Mouse (Mus musculus): ENCODE measurements around the gene Mllt3.
A peak's percentile ranks its signal among the peaks of the same experiment; 100 is the strongest.
"Not testable (repeated sequence)": the region's sequence is repeated elsewhere in the genome, so short reads cannot be mapped to it uniquely, and the experiment has no call there.

The Mllt3 gene

GRCm38 (mm10) chr4:88011870-88012572 is 21.1 kb downstream of the Mllt3 start:
- DNase-seq: no peak

GRCm38 (mm10) chr4:88010441-88010840 is 22.7 kb downstream of the Mllt3 start:
- DNase-seq: no peak

GRCm38 (mm10) chr4:88005801-88006200 is 27.4 kb downstream of the Mllt3 start:
- DNase-seq: no peak

- DNase-seq: no peak
Observed at GRCm38 (mm10) chr4:88003159-88003948, 29.8 kb downstream of the Mllt3 start.

GRCm38 (mm10) chr4:87991710-87992109 is 41.5 kb downstream of the Mllt3 start:
- DNase-seq: no peak

GRCm38 (mm10) chr4:87990940-87991339 is 42.2 kb downstream of the Mllt3 start:
- DNase-seq: no peak

- DNase-seq: no peak
Observed at GRCm38 (mm10) chr4:87985281-87985680, 47.9 kb downstream of the Mllt3 start.

GRCm38 (mm10) chr4:87984589-87984988 is 48.6 kb downstream of the Mllt3 start:
- DNase-seq: no peak

GRCm38 (mm10) chr4:87984091-87984490 is 49.1 kb downstream of the Mllt3 start:
- no peak for DNase-seq

- DNase-seq: no peak
Observed at GRCm38 (mm10) chr4:87982578-87982977, 50.6 kb downstream of the Mllt3 start.

GRCm38 (mm10) chr4:87977820-87978448 is 55.2 kb downstream of the Mllt3 start:
- no peak for DNase-seq

- DNase-seq: no peak
Observed at GRCm38 (mm10) chr4:87965836-87966235, 67.3 kb downstream of the Mllt3 start.

- DNase-seq: not testable (repeated sequence)
Observed at GRCm38 (mm10) chr4:87964890-87965289, 68.3 kb downstream of the Mllt3 start.

GRCm38 (mm10) chr4:87963773-87964076 is 69.4 kb downstream of the Mllt3 start:
- DNase-seq: no peak

GRCm38 (mm10) chr4:87963055-87963772 is 70.0 kb downstream of the Mllt3 start:
- no peak for DNase-seq

GRCm38 (mm10) chr4:87961872-87962271 is 71.3 kb downstream of the Mllt3 start:
- DNase-seq: no peak

- no peak for DNase-seq
Observed at GRCm38 (mm10) chr4:87957852-87958251, 75.3 kb downstream of the Mllt3 start.

GRCm38 (mm10) chr4:87957198-87957597 is 76.0 kb downstream of the Mllt3 start:
- DNase-seq: no peak

- no peak for DNase-seq
Observed at GRCm38 (mm10) chr4:87955132-87955531, 78.0 kb downstream of the Mllt3 start.

- peak; percentile 32 for DNase-seq
Observed at GRCm38 (mm10) chr4:87954421-87955083, 78.6 kb downstream of the Mllt3 start.

- DNase-seq: no peak
Observed at GRCm38 (mm10) chr4:87953736-87954135, 79.4 kb downstream of the Mllt3 start.

- no peak for DNase-seq
Observed at GRCm38 (mm10) chr4:87953268-87953667, 79.9 kb downstream of the Mllt3 start.

GRCm38 (mm10) chr4:87949451-87949850 is 83.7 kb downstream of the Mllt3 start:
- DNase-seq: no peak
